Mouse (Mus musculus): ENCODE data around the gene Rtraf.

DNA sequence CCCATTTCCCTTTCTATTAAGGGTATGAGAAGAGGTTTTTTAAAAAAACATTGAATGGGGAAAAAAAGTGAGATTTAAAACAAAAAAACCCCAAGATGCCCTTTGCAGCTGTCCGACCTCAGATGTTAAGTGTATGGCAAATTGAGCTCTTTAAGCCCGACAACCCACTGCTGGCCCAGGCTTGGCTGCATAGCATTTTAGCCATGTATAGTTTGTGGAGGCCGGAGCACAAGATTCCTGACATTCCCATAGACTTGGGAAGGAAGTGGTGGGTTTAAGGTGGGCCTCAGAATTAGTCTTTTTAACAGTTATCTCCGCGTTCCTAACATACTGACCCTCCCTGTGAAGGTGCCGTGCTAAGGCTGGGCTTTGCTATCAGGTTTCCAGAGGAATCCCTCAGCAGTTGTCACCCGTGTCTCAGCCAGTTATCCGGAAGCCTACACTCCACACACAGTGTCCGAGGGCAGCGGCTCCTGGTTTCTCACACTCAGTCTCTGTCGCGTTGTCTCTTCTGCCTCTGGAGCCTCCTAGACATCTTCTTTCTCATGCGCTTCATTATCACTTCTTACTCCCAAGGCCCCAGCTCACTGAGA lies 49.5 kb downstream of the Rtraf start:
- TF ChIP-seq POLR2A (IDR thresholded peaks at IDR 0.05; ENCODE audit: extremely low read depth, insufficient read depth, low read length) (no peak), CTCF (IDR thresholded peaks at IDR 0.05; ENCODE audit: extremely low read depth, insufficient read depth, low read length) (no peak)

Measured in cortical plate, adult 2 months (tissue).